Mouse (Mus musculus): ENCODE measurements at regions not wholly inside any gene's neighbourhood (a gene's known extent, or its start where the extent isn't known, plus 50 kb on each side); places are given as distances from the start of the nearest gene placed in this dataset.

- TF ChIP-seq CTCF (IDR thresholded peaks at IDR 0.05; ENCODE audit: insufficient read depth, low read length) (no peak), POLR2A (IDR thresholded peaks at IDR 0.05; ENCODE audit: borderline replicate concordance, extremely low read depth, low read depth, low read length) (no peak)
Observed at GRCm38 (mm10) chr5:101565770-101566169, 99.0 kb downstream of the Nkx6-1 start.
